Mouse (Mus musculus): Measurements from ENCODE around the gene Gm2115. TPM values are rescaled to one million over a fixed set of nuclear protein-coding genes. Genes with fewer than 3 reads are reported as not detected.

The Gm2115 gene
- total RNA-seq, 1 experiment = 0.36 TPM

DNA sequence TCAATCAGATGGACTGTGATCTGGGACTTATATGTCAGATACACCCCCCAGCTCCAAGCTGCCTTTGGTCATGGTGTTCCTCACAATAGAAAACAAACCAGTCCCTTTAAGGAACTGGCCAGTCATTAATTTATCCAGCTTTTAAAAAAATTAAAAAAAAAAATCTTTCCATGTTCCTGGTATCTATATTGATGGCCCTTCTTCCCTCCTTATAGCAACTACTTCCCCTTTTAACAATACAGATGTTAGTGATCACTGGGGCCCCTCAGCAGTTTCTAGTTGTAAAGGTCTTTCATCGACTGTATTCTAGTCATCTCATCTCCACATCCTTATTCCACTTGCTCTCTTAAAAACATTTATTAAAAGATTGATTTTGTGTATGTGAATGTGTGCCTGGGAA is 82.9 kb downstream of the Gm2115 start:
- Histone ChIP-seq H3K27ac (ENCODE audit: insufficient read depth, low read depth, low read length, poor library complexity, severe bottlenecking) (no peak overlapping the region), H3K4me1 (ENCODE audit: control insufficient read depth in 2 of 2, insufficient read depth in 2 of 2, low read length in 2 of 2, poor library complexity in 1 of 2) (0 out of 4 replicates have a peak, but pooled peaks cover 0 to 2% of the 10 kb centered on the region in 2 experiments), H3K9me3 (ENCODE audit: control insufficient read depth, insufficient read depth, low read depth, low read length) (no peaks in the 10 kb centered on the region), H3K4me3 (ENCODE audit: insufficient read depth in 1 of 2, low read depth in 1 of 2, low read length in 2 of 2, poor library complexity in 1 of 2, severe bottlenecking in 1 of 2) (no peak overlapping the region), H3K9ac (ENCODE audit: insufficient read depth, low read depth, low read length, poor library complexity, severe bottlenecking) (no peak overlapping the region), H3K36me3 (ENCODE audit: control insufficient read depth, insufficient read depth, low read length, poor library complexity, severe bottlenecking) (no peaks in the 10 kb centered on the region)
- TF ChIP-seq HCFC1 (IDR thresholded peaks at IDR 0.05; ENCODE audit: borderline replicate concordance, insufficient read depth, low read length) (no peak), CHD2 (IDR thresholded peaks at IDR 0.05; ENCODE audit: low read depth, low read length) (no peak), MAFK (IDR thresholded peaks at IDR 0.05; ENCODE audit: insufficient read depth, low read depth, low read length) (no peak), ZNF384 (IDR thresholded peaks at IDR 0.05; ENCODE audit: low read depth, low read length) (no peak), ZC3H11A (IDR thresholded peaks at IDR 0.05; ENCODE audit: borderline replicate concordance, low read depth, low read length) (no peak)
- no peak for DNase-seq (ENCODE audit: low read depth, low spot score)
- in situ Hi-C loops (cut with MboI; ENCODE audit: low sequenced_read_pairs in 2 of 2, unreplicated experiment in 2 of 2) = no loop called here

DNA sequence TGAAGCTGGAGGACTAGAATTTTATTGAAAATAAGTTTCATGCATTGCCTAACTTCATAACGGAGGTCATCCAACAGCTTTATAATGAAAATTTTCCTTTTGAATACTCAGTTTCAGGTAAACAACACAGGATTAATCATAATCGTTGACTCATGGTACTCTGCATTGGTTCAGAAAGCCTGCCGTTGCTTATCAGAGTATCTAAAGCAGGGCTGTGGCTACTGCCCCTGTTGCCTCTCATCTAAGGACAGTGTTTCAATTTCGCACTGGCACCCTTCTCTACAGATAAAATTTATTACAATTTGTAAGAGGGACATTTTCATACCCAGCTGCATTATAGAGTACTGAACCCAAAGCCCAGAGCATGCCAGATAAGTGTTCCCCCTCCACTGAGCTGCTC is 83.7 kb downstream of the Gm2115 start:
- H3K27ac ChIP-seq (ENCODE audit: insufficient read depth, low read depth, low read length, poor library complexity, severe bottlenecking) = no peak overlapping the region
- TF ChIP-seq ZC3H11A (IDR thresholded peaks at IDR 0.05; ENCODE audit: borderline replicate concordance, low read depth, low read length) (no peak), MAFK (IDR thresholded peaks at IDR 0.05; ENCODE audit: insufficient read depth, low read depth, low read length) (no peak), CHD2 (IDR thresholded peaks at IDR 0.05; ENCODE audit: low read depth, low read length) (no peak), ZNF384 (IDR thresholded peaks at IDR 0.05; ENCODE audit: low read depth, low read length) (no peak), HCFC1 (IDR thresholded peaks at IDR 0.05; ENCODE audit: borderline replicate concordance, insufficient read depth, low read length) (no peak)
- no peaks in the 10 kb centered on the region for H3K4me1 ChIP-seq (ENCODE audit: control insufficient read depth in 2 of 2, insufficient read depth in 2 of 2, low read length in 2 of 2, poor library complexity in 1 of 2)
- H3K9ac ChIP-seq (ENCODE audit: insufficient read depth, low read depth, low read length, poor library complexity, severe bottlenecking) = no peak overlapping the region
- DNase-seq (ENCODE audit: low read depth, low spot score) = no peak
- no peaks in the 10 kb centered on the region for H3K9me3 ChIP-seq (ENCODE audit: control insufficient read depth, insufficient read depth, low read depth, low read length)
- H3K4me3 ChIP-seq (ENCODE audit: insufficient read depth in 1 of 2, low read depth in 1 of 2, low read length in 2 of 2, poor library complexity in 1 of 2, severe bottlenecking in 1 of 2) = no peak overlapping the region
- in situ Hi-C loops (cut with MboI; ENCODE audit: low sequenced_read_pairs in 2 of 2, unreplicated experiment in 2 of 2) = no loop called here
- no peaks in the 10 kb centered on the region for H3K36me3 ChIP-seq (ENCODE audit: control insufficient read depth, insufficient read depth, low read length, poor library complexity, severe bottlenecking)

DNA sequence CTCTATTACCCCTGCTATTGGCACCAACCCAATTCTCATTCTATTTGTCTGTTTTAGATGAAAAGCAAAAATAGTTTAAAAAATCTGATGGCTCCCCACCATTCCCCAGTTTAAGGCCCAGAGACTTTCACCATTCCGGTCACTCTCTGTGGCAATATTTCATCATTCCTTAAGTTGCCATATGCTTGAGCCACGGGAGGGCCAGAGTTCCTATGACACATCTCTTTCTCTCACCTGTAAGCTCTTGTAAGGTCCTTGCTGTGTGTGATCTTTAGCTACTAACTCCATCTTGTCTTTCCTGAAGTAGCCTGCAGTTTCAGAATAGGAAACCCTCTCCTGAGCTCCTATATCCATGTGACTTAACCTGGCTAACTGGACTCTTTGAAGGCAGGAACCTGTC is 90.2 kb downstream of the Gm2115 start:
- Histone ChIP-seq H3K4me1 (ENCODE audit: control insufficient read depth in 2 of 2, insufficient read depth in 2 of 2, low read length in 2 of 2, poor library complexity in 1 of 2) (no peaks in the 10 kb centered on the region), H3K9ac (ENCODE audit: insufficient read depth, low read depth, low read length, poor library complexity, severe bottlenecking) (no peak overlapping the region), H3K4me3 (ENCODE audit: insufficient read depth in 1 of 2, low read depth in 1 of 2, low read length in 2 of 2, poor library complexity in 1 of 2, severe bottlenecking in 1 of 2) (no peak overlapping the region), H3K36me3 (ENCODE audit: control insufficient read depth, insufficient read depth, low read length, poor library complexity, severe bottlenecking) (peaks cover 1% of the 10 kb centered on the region), H3K9me3 (ENCODE audit: control insufficient read depth, insufficient read depth, low read depth, low read length) (no peaks in the 10 kb centered on the region), H3K27ac (ENCODE audit: insufficient read depth, low read depth, low read length, poor library complexity, severe bottlenecking) (no peak overlapping the region)
- TF ChIP-seq CHD2 (IDR thresholded peaks at IDR 0.05; ENCODE audit: low read depth, low read length) (no peak), HCFC1 (IDR thresholded peaks at IDR 0.05; ENCODE audit: borderline replicate concordance, insufficient read depth, low read length) (no peak), MAFK (IDR thresholded peaks at IDR 0.05; ENCODE audit: insufficient read depth, low read depth, low read length) (no peak), ZNF384 (IDR thresholded peaks at IDR 0.05; ENCODE audit: low read depth, low read length) (no peak), ZC3H11A (IDR thresholded peaks at IDR 0.05; ENCODE audit: borderline replicate concordance, low read depth, low read length) (no peak)
- no peak for DNase-seq (ENCODE audit: low read depth, low spot score)
- in situ Hi-C loops (cut with MboI; ENCODE audit: low sequenced_read_pairs in 2 of 2, unreplicated experiment in 2 of 2) = no loop called here

DNA sequence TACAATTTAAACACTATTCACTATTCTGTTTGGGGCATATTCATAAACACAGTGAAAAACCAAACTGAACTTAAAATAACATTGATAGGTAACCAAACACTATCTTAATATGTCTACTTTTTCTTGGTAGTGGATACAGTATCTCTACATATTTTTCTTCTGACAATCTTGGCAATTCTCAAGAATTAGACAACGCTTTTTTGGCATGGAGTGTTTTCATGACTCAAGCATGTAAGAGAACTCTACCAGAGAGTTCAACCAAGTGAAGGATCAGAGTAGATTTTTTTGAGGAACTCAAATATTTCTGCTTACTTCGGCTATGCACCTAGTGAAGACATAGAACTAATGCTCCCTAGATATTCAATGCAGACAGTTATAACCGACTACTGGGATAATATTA is 92.2 kb downstream of the Gm2115 start:
- 0 out of 2 replicates have a peak, but pooled peaks cover 1% of the 10 kb centered on the region for H3K9me3 ChIP-seq (ENCODE audit: control insufficient read depth, insufficient read depth, low read depth, low read length)
- no peak for DNase-seq (ENCODE audit: low read depth, low spot score)
- no peak overlapping the region for H3K9ac ChIP-seq (ENCODE audit: insufficient read depth, low read depth, low read length, poor library complexity, severe bottlenecking)
- in situ Hi-C loops (cut with MboI; ENCODE audit: low sequenced_read_pairs in 2 of 2, unreplicated experiment in 2 of 2) = no loop called here
- TF ChIP-seq ZC3H11A (IDR thresholded peaks at IDR 0.05; ENCODE audit: borderline replicate concordance, low read depth, low read length) = no peak
- no peaks in the 10 kb centered on the region for H3K4me1 ChIP-seq (ENCODE audit: control insufficient read depth in 2 of 2, insufficient read depth in 2 of 2, low read length in 2 of 2, poor library complexity in 1 of 2)
- peaks cover 5% of the 10 kb centered on the region for H3K36me3 ChIP-seq (ENCODE audit: control insufficient read depth, insufficient read depth, low read length, poor library complexity, severe bottlenecking)
- H3K27ac ChIP-seq (ENCODE audit: insufficient read depth, low read depth, low read length, poor library complexity, severe bottlenecking) = no peak overlapping the region
- no peak overlapping the region for H3K4me3 ChIP-seq (ENCODE audit: insufficient read depth in 1 of 2, low read depth in 1 of 2, low read length in 2 of 2, poor library complexity in 1 of 2, severe bottlenecking in 1 of 2)

DNA sequence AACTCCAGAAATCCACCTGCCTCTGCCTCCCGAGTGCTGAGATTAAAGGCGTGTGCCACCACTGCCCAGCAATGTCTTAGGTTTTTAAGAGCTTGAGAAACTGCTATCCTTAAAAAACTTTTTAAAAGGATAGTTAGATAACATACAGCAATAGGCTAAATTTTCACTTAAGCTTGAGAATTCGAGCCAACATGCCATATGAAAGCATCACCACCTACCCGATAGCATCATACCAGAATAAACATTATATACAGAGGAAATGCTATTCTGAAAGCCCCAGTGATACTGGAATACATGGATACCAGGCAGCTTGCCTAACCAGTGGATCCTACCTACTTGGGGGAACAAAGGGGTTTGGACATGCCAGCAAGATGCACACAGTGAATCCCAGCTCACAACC is 95.0 kb downstream of the Gm2115 start:
- no peak overlapping the region for H3K27ac ChIP-seq (ENCODE audit: insufficient read depth, low read depth, low read length, poor library complexity, severe bottlenecking)
- H3K4me1 ChIP-seq (ENCODE audit: control insufficient read depth in 2 of 2, insufficient read depth in 2 of 2, low read length in 2 of 2, poor library complexity in 1 of 2) = no peaks in the 10 kb centered on the region
- H3K9ac ChIP-seq (ENCODE audit: insufficient read depth, low read depth, low read length, poor library complexity, severe bottlenecking) = no peak overlapping the region
- TF ChIP-seq CHD2 (IDR thresholded peaks at IDR 0.05; ENCODE audit: low read depth, low read length) = no peak
- TF ChIP-seq HCFC1 (IDR thresholded peaks at IDR 0.05; ENCODE audit: borderline replicate concordance, insufficient read depth, low read length) = no peak
- no peak for TF ChIP-seq ZC3H11A (IDR thresholded peaks at IDR 0.05; ENCODE audit: borderline replicate concordance, low read depth, low read length)
- no peak for TF ChIP-seq MAFK (IDR thresholded peaks at IDR 0.05; ENCODE audit: insufficient read depth, low read depth, low read length)
- TF ChIP-seq ZNF384 (IDR thresholded peaks at IDR 0.05; ENCODE audit: low read depth, low read length) = no peak
- DNase-seq (ENCODE audit: low read depth, low spot score) = no peak
- in situ Hi-C loops (cut with MboI; ENCODE audit: low sequenced_read_pairs in 2 of 2, unreplicated experiment in 2 of 2) = no loop called here
- H3K4me3 ChIP-seq (ENCODE audit: insufficient read depth in 1 of 2, low read depth in 1 of 2, low read length in 2 of 2, poor library complexity in 1 of 2, severe bottlenecking in 1 of 2) = no peak overlapping the region
- H3K36me3 ChIP-seq (ENCODE audit: control insufficient read depth, insufficient read depth, low read length, poor library complexity, severe bottlenecking) = peaks cover 5% of the 10 kb centered on the region; the same call in 1 of the 2 replicates
- H3K9me3 ChIP-seq (ENCODE audit: control insufficient read depth, insufficient read depth, low read depth, low read length) = 0 out of 2 replicates have a peak, but pooled peaks cover 1% of the 10 kb centered on the region

All from ES-E14 (cell line).